Mouse (Mus musculus) lung, embryonic 14.5 days (tissue): ENCODE results near the gene Rras. TPM values are rescaled to one million over a fixed set of nuclear protein-coding genes. Genes with fewer than 3 reads are reported as not detected.
A peak's percentile ranks its signal among the peaks of the same experiment; 100 is the strongest.

Source experiments
- ATAC-seq: fragments of 200-750 bp; cut with Nextera tagmentation; 2 replicates; pipeline ENCODE4 v1.8.0; 2017; ENCODE audit warnings: mild to moderate bottlenecking, moderate TSS enrichment, moderate library complexity; ENCODE audit not compliant: insufficient read depth
- DNase-seq: peaks from one replicate; pipeline ENCODE4 v3.0.0-alpha.2; 2015
- H3K27ac ChIP-seq: fragments of 300-500 bp; sonication (generic); 2 replicates; pipeline ENCODE4 v1.5.1; 2014; ENCODE audit warnings: low read depth, mild to moderate bottlenecking, moderate library complexity
- H3K27me3 ChIP-seq: fragments of 300-500 bp; sonication (generic); 2 replicates; pipeline ENCODE4 v1.6.1; 2014; ENCODE audit warnings: low read length, control low read depth; ENCODE audit not compliant: insufficient read depth
- H3K36me3 ChIP-seq: fragments of 300-500 bp; sonication (generic); 2 replicates; pipeline ENCODE4 v1.6.1; 2014; ENCODE audit warnings: control low read depth; ENCODE audit not compliant: insufficient read depth
- H3K4me1 ChIP-seq: fragments of 300-500 bp; sonication (generic); 2 replicates; pipeline ENCODE4 v1.6.1; 2014; ENCODE audit warnings: antibody characterized with exemption, control low read depth; ENCODE audit not compliant: insufficient read depth
- H3K4me2 ChIP-seq: fragments of 300-500 bp; sonication (generic); 2 replicates; pipeline ENCODE4 v1.6.1; 2014; ENCODE audit warnings: mild to moderate bottlenecking
- H3K4me3 ChIP-seq: fragments of 300-500 bp; sonication (generic); 2 replicates; pipeline ENCODE4 v1.5.1; 2014; ENCODE audit warnings: low read depth, low read length
- H3K9ac ChIP-seq: fragments of 300-500 bp; sonication (generic); 2 replicates; pipeline ENCODE4 v1.6.1; 2014
- H3K9me3 ChIP-seq: fragments of 300-500 bp; sonication (generic); 2 replicates; pipeline ENCODE4 v1.6.1; 2016; ENCODE audit warnings: low read depth, low read length, control low read depth
- CTCF ChIP-seq: IDR thresholded peaks from 2 replicates; pipeline ENCODE4 v1.5.1; 2016; ENCODE audit warnings: antibody characterized with exemption, low read depth
- WGBS: fragments of 180-500 bp; shearing (Covaris S2); extraction: QIAGEN DNeasy Blood & Tissue Kit; methylation state at CpG from one replicate; pipeline ENCODE4 v1.1.7; 2014; 5-methylcytosine and 5-hydroxymethylcytosine counted together
- polyA plus RNA-seq: library from polyadenylated mRNA; unstranded; fragments of >200 nt; fragmentation: Nextera tagmentation; extraction: Ambion mirVana; gene quantifications from 2 replicates; pipeline ENCODE4 v1.2.1, GENCODE M21; 2014

Rras gene
- polyA plus RNA-seq, 1 experiment from 2014 or later, result 46.2 TPM

- Histone ChIP-seq H3K4me3 (no peak overlapping the region), H3K27ac (no peak overlapping the region), H3K4me2 (no peak overlapping the region), H3K4me1 (0 out of 2 replicates have a peak, but pooled peaks cover 3% of the 10 kb centered on the region), H3K36me3 (peaks cover 88% of the 10 kb centered on the region), H3K9ac (no peak overlapping the region), H3K9me3 (no peaks in the 10 kb centered on the region), H3K27me3 (no peaks in the 10 kb centered on the region)
- 94% methylated on average over 26 of the region's 26 CpGs for WGBS
- DNase-seq, result no peak
- ATAC-seq, result no peak
- TF ChIP-seq CTCF, result no peak
Observed at GRCm38 (mm10) chr7:45046853-45047350, 29.1 kb downstream of the Rras start.

GRCm38 (mm10) chr7:45047491-45047890, 29.7 kb downstream of the Rras start:
- no peaks in the 10 kb centered on the region for H3K27me3 ChIP-seq
- no peaks in the 10 kb centered on the region for H3K9me3 ChIP-seq
- no peak overlapping the region for H3K9ac ChIP-seq
- 0 out of 2 replicates have a peak, but pooled peaks cover 3% of the 10 kb centered on the region for H3K4me1 ChIP-seq
- no peak for DNase-seq
- no peak overlapping the region for H3K4me2 ChIP-seq
- peaks cover 82% of the 10 kb centered on the region for H3K36me3 ChIP-seq
- TF ChIP-seq CTCF, result no peak
- H3K27ac ChIP-seq, result no peak overlapping the region
- WGBS, result 94% methylated on average over 14 of the region's 14 CpGs
- no peak overlapping the region for H3K4me3 ChIP-seq
- ATAC-seq, result no peak

GRCm38 (mm10) chr7:45048001-45048890, 30.5 kb downstream of the Rras start:
- H3K36me3 ChIP-seq, result peaks cover 74% of the 10 kb centered on the region
- no peak for TF ChIP-seq CTCF
- no peak overlapping the region for H3K4me3 ChIP-seq
- no peaks in the 10 kb centered on the region for H3K27me3 ChIP-seq
- H3K9me3 ChIP-seq, result no peaks in the 10 kb centered on the region
- H3K27ac ChIP-seq, result no peak overlapping the region
- DNase-seq (no peak), ATAC-seq (no peak)
- WGBS, result 89% methylated on average over 38 of the region's 38 CpGs
- H3K9ac ChIP-seq, result no peak overlapping the region
- 0 out of 2 replicates have a peak, but pooled peaks cover 3% of the 10 kb centered on the region for H3K4me1 ChIP-seq
- H3K4me2 ChIP-seq, result no peak overlapping the region

GRCm38 (mm10) chr7:45048923-45049657, 31.3 kb downstream of the Rras start:
- 88% methylated on average over 23 of the region's 23 CpGs for WGBS

GRCm38 (mm10) chr7:45050945-45051600, 33.3 kb downstream of the Rras start:
- peak overlapping the region; percentile 88 for H3K4me2 ChIP-seq
- peak overlapping the region; percentile 88 for H3K9ac ChIP-seq
- H3K36me3 ChIP-seq, result peaks cover 46% of the 10 kb centered on the region
- peak overlapping the region; percentile 90 for H3K4me3 ChIP-seq
- H3K27me3 ChIP-seq, result no peaks in the 10 kb centered on the region
- 5% methylated on average over 16 of the region's 16 CpGs for WGBS
- H3K9me3 ChIP-seq, result no peaks in the 10 kb centered on the region
- ATAC-seq (peak; percentile 25), DNase-seq (peak; percentile 92)
- H3K27ac ChIP-seq, result peak overlapping the region; percentile 99; the same call in 1 of the 2 replicates
- H3K4me1 ChIP-seq, result 0 out of 2 replicates have a peak, but pooled peaks cover 3% of the 10 kb centered on the region
- TF ChIP-seq CTCF, result no peak

More at GRCm38 (mm10) chr7:45048923-45049657, 31.3 kb downstream of the Rras start:
- Histone ChIP-seq H3K4me1 (0 out of 2 replicates have a peak, but pooled peaks cover 3% of the 10 kb centered on the region), H3K27ac (no peak overlapping the region), H3K9me3 (no peaks in the 10 kb centered on the region), H3K4me3 (no peak overlapping the region), H3K36me3 (peaks cover 66% of the 10 kb centered on the region), H3K9ac (no peak overlapping the region), H3K27me3 (no peaks in the 10 kb centered on the region), H3K4me2 (no peak overlapping the region)
- TF ChIP-seq CTCF, result no peak
- ATAC-seq (no peak), DNase-seq (no peak)

- Histone ChIP-seq H3K27me3 (no peaks in the 10 kb centered on the region), H3K9me3 (no peaks in the 10 kb centered on the region), H3K4me3 (peak overlapping the region; percentile 90), H3K4me1 (0 out of 2 replicates have a peak, but pooled peaks cover 3% of the 10 kb centered on the region), H3K27ac (peak overlapping the region; percentile 99; the same call in 1 of the 2 replicates), H3K4me2 (peak overlapping the region; percentile 88), H3K9ac (peak overlapping the region; percentile 88), H3K36me3 (peaks cover 41% of the 10 kb centered on the region)
- TF ChIP-seq CTCF, result no peak
- WGBS, result 1% methylated on average over 13 of the region's 13 CpGs
- no peak for ATAC-seq
- no peak for DNase-seq
Observed at GRCm38 (mm10) chr7:45051601-45051974, 33.8 kb downstream of the Rras start.
